Mouse (Mus musculus): ENCODE measurements at regions not wholly inside any gene's neighbourhood (a gene's known extent, or its start where the extent isn't known, plus 50 kb on each side); places are given as distances from the start of the nearest gene placed in this dataset.

DNA sequence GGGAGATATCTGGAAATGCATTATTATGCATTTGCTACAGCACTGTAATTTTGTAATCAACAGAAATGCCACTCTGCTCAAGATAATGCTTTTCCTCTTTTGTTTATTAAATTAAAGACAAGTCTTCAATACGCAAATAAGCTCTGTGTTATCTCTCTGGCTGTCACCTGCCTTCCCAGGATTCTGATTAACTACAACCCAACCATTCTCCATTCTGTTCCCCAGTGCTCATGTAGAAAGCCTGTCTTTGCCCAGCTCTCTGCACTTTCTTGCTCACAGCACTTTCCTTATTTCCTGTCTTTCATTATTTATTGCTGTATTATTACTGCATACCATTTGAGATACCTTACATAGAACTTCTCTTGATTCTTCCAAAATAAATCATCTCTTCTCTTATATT, 525.6 kb downstream of the Cd109 start:
- no peak for DNase-seq
- no peak overlapping the region for H3K27ac ChIP-seq (ENCODE audit: control insufficient read depth, insufficient read depth, low read length)
- no peaks in the 10 kb centered on the region for H3K4me1 ChIP-seq (replicated peaks; ENCODE audit: control insufficient read depth, insufficient read depth, low read length)
- no peaks in the 10 kb centered on the region for H3K36me3 ChIP-seq (ENCODE audit: control insufficient read depth, insufficient read depth, low read length)
- TF ChIP-seq POLR2A (IDR thresholded peaks at IDR 0.05; ENCODE audit: control insufficient read depth, extremely low read depth, insufficient read depth, low read length, poor library complexity) (no peak), CTCF (IDR thresholded peaks at IDR 0.05; ENCODE audit: borderline replicate concordance, control insufficient read depth, extremely low read depth, insufficient read depth, low read length, poor library complexity) (no peak)
- no peaks in the 10 kb centered on the region for H3K27me3 ChIP-seq (ENCODE audit: control insufficient read depth, insufficient read depth, low read length)
- no peak overlapping the region for H3K4me3 ChIP-seq (ENCODE audit: control insufficient read depth, insufficient read depth, low read length)
- WGBS = 91% methylated on average over 1 of the region's 1 CpGs

DNA sequence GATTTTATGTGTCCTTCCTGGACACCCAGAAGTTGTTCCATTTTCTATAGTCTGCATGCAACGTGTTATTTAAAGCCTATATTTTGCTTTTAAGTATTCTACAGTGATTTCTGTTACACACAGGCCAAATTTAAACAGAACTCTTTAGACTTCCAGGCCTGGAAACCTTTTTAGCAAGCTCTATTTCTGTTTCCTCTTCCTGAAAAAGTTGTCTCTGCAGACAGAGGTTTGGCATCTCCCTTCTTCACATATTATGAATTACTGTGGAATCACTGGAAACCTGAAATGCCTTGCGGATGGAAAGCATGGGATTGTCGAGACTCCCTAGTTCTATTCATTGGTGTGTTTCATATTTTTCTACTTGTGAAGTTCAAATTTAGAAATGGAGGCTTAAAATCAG, 530.7 kb downstream of the Cd109 start:
- no peaks in the 10 kb centered on the region for H3K36me3 ChIP-seq (ENCODE audit: control insufficient read depth, insufficient read depth, low read length)
- H3K27me3 ChIP-seq (ENCODE audit: control insufficient read depth, insufficient read depth, low read length) = no peaks in the 10 kb centered on the region
- TF ChIP-seq POLR2A (IDR thresholded peaks at IDR 0.05; ENCODE audit: control insufficient read depth, extremely low read depth, insufficient read depth, low read length, poor library complexity) = no peak
- H3K4me1 ChIP-seq (replicated peaks; ENCODE audit: control insufficient read depth, insufficient read depth, low read length) = no peaks in the 10 kb centered on the region
- WGBS = 77% methylated on average over 3 of the region's 3 CpGs
- no peak overlapping the region for H3K27ac ChIP-seq (ENCODE audit: control insufficient read depth, insufficient read depth, low read length)
- no peak for DNase-seq
- no peak overlapping the region for H3K4me3 ChIP-seq (ENCODE audit: control insufficient read depth, insufficient read depth, low read length)

GRCm38 (mm10) chr9:79165596-79165995, 550.2 kb downstream of the Cd109 start:
- 63% methylated on average over 2 of the region's 2 CpGs for WGBS
- H3K4me3 ChIP-seq (ENCODE audit: control insufficient read depth, insufficient read depth, low read length) = no peak overlapping the region
- H3K36me3 ChIP-seq (ENCODE audit: control insufficient read depth, insufficient read depth, low read length) = no peaks in the 10 kb centered on the region
- no peak for TF ChIP-seq POLR2A (IDR thresholded peaks at IDR 0.05; ENCODE audit: control insufficient read depth, extremely low read depth, insufficient read depth, low read length, poor library complexity)
- no peak for TF ChIP-seq CTCF (IDR thresholded peaks at IDR 0.05; ENCODE audit: borderline replicate concordance, control insufficient read depth, extremely low read depth, insufficient read depth, low read length, poor library complexity)
- H3K4me1 ChIP-seq (replicated peaks; ENCODE audit: control insufficient read depth, insufficient read depth, low read length) = no peaks in the 10 kb centered on the region
- no peak for DNase-seq
- H3K27ac ChIP-seq (ENCODE audit: control insufficient read depth, insufficient read depth, low read length) = no peak overlapping the region
- H3K27me3 ChIP-seq (ENCODE audit: control insufficient read depth, insufficient read depth, low read length) = no peaks in the 10 kb centered on the region

- DNase-seq = no peak
- H3K4me3 ChIP-seq (ENCODE audit: control insufficient read depth, insufficient read depth, low read length) = no peak overlapping the region
- H3K4me1 ChIP-seq (replicated peaks; ENCODE audit: control insufficient read depth, insufficient read depth, low read length) = no peaks in the 10 kb centered on the region
- no peak overlapping the region for H3K27ac ChIP-seq (ENCODE audit: control insufficient read depth, insufficient read depth, low read length)
- H3K36me3 ChIP-seq (ENCODE audit: control insufficient read depth, insufficient read depth, low read length) = no peaks in the 10 kb centered on the region
- no peak for TF ChIP-seq POLR2A (IDR thresholded peaks at IDR 0.05; ENCODE audit: control insufficient read depth, extremely low read depth, insufficient read depth, low read length, poor library complexity)
- TF ChIP-seq CTCF (IDR thresholded peaks at IDR 0.05; ENCODE audit: borderline replicate concordance, control insufficient read depth, extremely low read depth, insufficient read depth, low read length, poor library complexity) = no peak
- no peaks in the 10 kb centered on the region for H3K27me3 ChIP-seq (ENCODE audit: control insufficient read depth, insufficient read depth, low read length)
Observed at GRCm38 (mm10) chr9:79173036-79173435, 545.6 kb downstream of the Col12a1 start.

GRCm38 (mm10) chr9:79179954-79180353, 538.7 kb downstream of the Col12a1 start:
- no peak overlapping the region for H3K4me3 ChIP-seq (ENCODE audit: control insufficient read depth, insufficient read depth, low read length)
- 89% methylated on average over 2 of the region's 2 CpGs for WGBS
- no peaks in the 10 kb centered on the region for H3K27me3 ChIP-seq (ENCODE audit: control insufficient read depth, insufficient read depth, low read length)
- no peak overlapping the region for H3K27ac ChIP-seq (ENCODE audit: control insufficient read depth, insufficient read depth, low read length)
- TF ChIP-seq CTCF (IDR thresholded peaks at IDR 0.05; ENCODE audit: borderline replicate concordance, control insufficient read depth, extremely low read depth, insufficient read depth, low read length, poor library complexity) (no peak), POLR2A (IDR thresholded peaks at IDR 0.05; ENCODE audit: control insufficient read depth, extremely low read depth, insufficient read depth, low read length, poor library complexity) (no peak)
- DNase-seq = no peak
- H3K4me1 ChIP-seq (replicated peaks; ENCODE audit: control insufficient read depth, insufficient read depth, low read length) = no peaks in the 10 kb centered on the region
- no peaks in the 10 kb centered on the region for H3K36me3 ChIP-seq (ENCODE audit: control insufficient read depth, insufficient read depth, low read length)

GRCm38 (mm10) chr9:79195420-79195819, 523.2 kb downstream of the Col12a1 start:
- no peaks in the 10 kb centered on the region for H3K27me3 ChIP-seq (ENCODE audit: control insufficient read depth, insufficient read depth, low read length)
- WGBS = 84% methylated on average over 2 of the region's 2 CpGs
- H3K4me3 ChIP-seq (ENCODE audit: control insufficient read depth, insufficient read depth, low read length) = no peak overlapping the region
- H3K36me3 ChIP-seq (ENCODE audit: control insufficient read depth, insufficient read depth, low read length) = no peaks in the 10 kb centered on the region
- no peak overlapping the region for H3K27ac ChIP-seq (ENCODE audit: control insufficient read depth, insufficient read depth, low read length)
- H3K4me1 ChIP-seq (replicated peaks; ENCODE audit: control insufficient read depth, insufficient read depth, low read length) = no peaks in the 10 kb centered on the region
- TF ChIP-seq POLR2A (IDR thresholded peaks at IDR 0.05; ENCODE audit: control insufficient read depth, extremely low read depth, insufficient read depth, low read length, poor library complexity) (no peak), CTCF (IDR thresholded peaks at IDR 0.05; ENCODE audit: borderline replicate concordance, control insufficient read depth, extremely low read depth, insufficient read depth, low read length, poor library complexity) (no peak)
- no peak for DNase-seq

- TF ChIP-seq POLR2A (IDR thresholded peaks at IDR 0.05; ENCODE audit: control insufficient read depth, extremely low read depth, insufficient read depth, low read length, poor library complexity) (no peak), CTCF (IDR thresholded peaks at IDR 0.05; ENCODE audit: borderline replicate concordance, control insufficient read depth, extremely low read depth, insufficient read depth, low read length, poor library complexity) (no peak)
- Histone ChIP-seq H3K27ac (ENCODE audit: control insufficient read depth, insufficient read depth, low read length) (no peak overlapping the region), H3K4me3 (ENCODE audit: control insufficient read depth, insufficient read depth, low read length) (no peak overlapping the region), H3K36me3 (ENCODE audit: control insufficient read depth, insufficient read depth, low read length) (no peaks in the 10 kb centered on the region), H3K4me1 (replicated peaks; ENCODE audit: control insufficient read depth, insufficient read depth, low read length) (no peaks in the 10 kb centered on the region), H3K27me3 (ENCODE audit: control insufficient read depth, insufficient read depth, low read length) (no peaks in the 10 kb centered on the region)
- 50% methylated on average over 3 of the region's 3 CpGs for WGBS
- DNase-seq = no peak
Observed at GRCm38 (mm10) chr9:79201755-79202154, 516.9 kb downstream of the Col12a1 start.
